Mouse (Mus musculus): Measurements from ENCODE around the gene Tlr5.
A peak's percentile ranks its signal among the peaks of the same experiment; 100 is the strongest.

Tlr5 gene

GRCm38 (mm10) chr1:182990092-182990762 is 35.6 kb downstream of the Tlr5 start:
- DNase-seq (ENCODE audit: low read depth, low spot score), result no peak

GRCm38 (mm10) chr1:182991002-182991778 is 36.6 kb downstream of the Tlr5 start:
- DNase-seq (ENCODE audit: low read depth, low spot score), result peak; percentile 67

Measured in ES-CJ7 (cell line).